Mouse (Mus musculus): ENCODE measurements around the gene Psmd1. TPM values are rescaled to one million over a fixed set of nuclear protein-coding genes. Genes with fewer than 3 reads are reported as not detected.

Psmd1 gene
- total and polyA plus RNA-seq, 3 experiments, result 42.8 to 200 (median 172) TPM

DNA sequence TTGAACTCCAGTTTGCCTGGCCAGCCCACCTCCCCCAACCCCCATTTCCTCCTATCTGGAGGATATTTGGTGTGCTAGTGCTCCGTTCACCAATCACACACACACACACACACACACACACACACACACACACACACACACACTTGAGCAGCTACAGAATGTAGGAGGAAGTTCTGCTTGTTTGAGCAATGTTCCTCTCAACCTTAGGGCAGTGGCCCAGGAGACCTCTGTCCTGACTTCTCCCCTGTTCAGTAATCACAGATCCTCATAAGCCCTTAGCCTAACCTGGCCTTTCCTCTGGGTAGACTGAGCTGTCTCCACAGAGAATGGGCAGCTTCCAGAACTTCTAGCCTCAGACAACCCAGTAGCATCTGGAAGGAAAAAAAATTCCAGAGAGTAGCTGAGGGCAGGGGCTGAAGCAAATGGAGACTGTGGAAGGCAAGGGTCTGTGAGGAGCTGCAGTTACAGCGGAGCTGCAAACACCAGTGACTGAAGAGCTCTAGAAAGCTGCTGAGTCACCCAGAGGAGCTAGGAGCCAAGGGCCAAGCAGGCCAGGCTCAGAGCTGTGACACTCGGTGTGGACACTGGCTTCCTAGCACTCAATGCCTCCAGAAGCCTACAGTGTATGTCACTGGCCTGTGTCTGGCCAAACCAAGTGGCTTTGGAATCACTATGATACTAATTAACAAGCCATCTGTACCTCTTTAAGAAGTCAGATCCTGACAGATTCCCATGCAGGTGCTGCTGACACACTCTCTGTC, 25.8 kb upstream of the Psmd1 start:
- Histone ChIP-seq H3K27me3 (ENCODE audit: insufficient read depth, low read length) (peaks cover 20% of the 10 kb centered on the region), H3K4me1 (ENCODE audit: insufficient read depth, low read depth, low read length) (peaks cover 5% of the 10 kb centered on the region; the same call in 1 of the 2 replicates), H3K4me3 (ENCODE audit: low read depth, low read length) (no peak overlapping the region), H3K36me3 (replicated peaks) (no peaks in the 10 kb centered on the region), H3K9me3 (replicated peaks) (no peaks in the 10 kb centered on the region)
- DNase-seq (ENCODE audit: low spot score) (no peak), ATAC-seq (ENCODE audit: extremely low read depth, insufficient number of reproducible peaks, low FRiP score, poor library complexity, severe bottlenecking) (no peak)
- TF ChIP-seq GATA2 (IDR thresholded peaks at IDR 0.05; ENCODE audit: borderline replicate concordance, low read depth, low read length), result no peak
- no peak for TF ChIP-seq TAL1 (conservative IDR thresholded peaks at IDR 0.05; ENCODE audit: low read depth, low read length)
- TF ChIP-seq CTCF (IDR thresholded peaks at IDR 0.05; ENCODE audit: low read depth, low read length), result no peak
- no peak for TF ChIP-seq GATA1 (IDR thresholded peaks at IDR 0.05; ENCODE audit: borderline replicate concordance, low read length)
- no peak for TF ChIP-seq POLR2AphosphoS5 (IDR thresholded peaks at IDR 0.05; ENCODE audit: insufficient replicate concordance, low read depth, low read length)

DNA sequence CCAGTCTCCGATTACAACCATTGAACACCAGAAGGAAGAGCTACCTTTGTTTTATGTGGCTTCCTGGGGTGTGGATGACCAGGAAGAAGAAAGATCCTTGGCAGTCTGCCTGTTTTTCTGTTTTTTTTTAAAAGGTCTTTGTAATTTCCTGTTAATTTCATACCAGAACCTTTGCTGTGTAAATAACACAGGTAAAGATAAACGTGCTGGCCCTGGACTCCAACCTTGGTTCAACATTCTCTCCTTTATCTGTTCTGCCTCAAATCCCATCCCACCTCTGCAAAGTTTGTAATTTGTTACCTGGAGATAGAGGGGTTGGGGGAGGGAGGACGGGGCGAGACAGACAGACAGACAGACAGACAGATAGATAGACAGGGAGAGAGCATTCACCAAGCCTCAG, 24.1 kb upstream of the Psmd1 start:
- Histone ChIP-seq H3K36me3 (replicated peaks) (no peaks in the 10 kb centered on the region), H3K4me3 (ENCODE audit: low read depth, low read length) (no peak overlapping the region), H3K9me3 (replicated peaks) (no peaks in the 10 kb centered on the region), H3K27me3 (ENCODE audit: insufficient read depth, low read length) (peaks cover 16% of the 10 kb centered on the region), H3K4me1 (ENCODE audit: insufficient read depth, low read depth, low read length) (peaks cover 5% of the 10 kb centered on the region; the same call in 1 of the 2 replicates)
- DNase-seq (ENCODE audit: low spot score), result no peak
- ATAC-seq (ENCODE audit: extremely low read depth, insufficient number of reproducible peaks, low FRiP score, poor library complexity, severe bottlenecking), result no peak
- no peak for TF ChIP-seq GATA1 (IDR thresholded peaks at IDR 0.05; ENCODE audit: borderline replicate concordance, low read length)
- TF ChIP-seq TAL1 (conservative IDR thresholded peaks at IDR 0.05; ENCODE audit: low read depth, low read length), result no peak
- TF ChIP-seq POLR2AphosphoS5 (IDR thresholded peaks at IDR 0.05; ENCODE audit: insufficient replicate concordance, low read depth, low read length), result no peak
- no peak for TF ChIP-seq CTCF (IDR thresholded peaks at IDR 0.05; ENCODE audit: low read depth, low read length)
- TF ChIP-seq GATA2 (IDR thresholded peaks at IDR 0.05; ENCODE audit: borderline replicate concordance, low read depth, low read length), result no peak

DNA sequence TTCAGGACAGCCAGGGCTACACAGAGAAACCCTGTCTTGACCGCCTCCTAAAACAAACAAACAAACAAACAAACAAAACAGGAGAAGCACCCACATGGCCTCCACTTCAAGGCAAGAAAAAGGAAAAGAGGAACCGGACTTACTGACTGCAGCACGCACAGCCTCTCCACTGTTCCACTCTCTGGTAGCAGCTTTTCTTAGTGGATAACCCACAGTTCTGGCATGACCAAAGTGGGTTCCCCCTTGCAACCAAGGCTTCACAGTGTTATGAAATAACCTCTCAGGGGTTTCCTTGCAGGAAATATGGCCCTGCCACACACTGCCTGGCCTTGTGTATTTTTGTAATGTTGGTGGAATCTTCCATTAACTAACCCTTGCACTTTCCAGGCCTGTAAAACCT, 23.4 kb upstream of the Psmd1 start:
- ATAC-seq (ENCODE audit: extremely low read depth, insufficient number of reproducible peaks, low FRiP score, poor library complexity, severe bottlenecking), result no peak
- Histone ChIP-seq H3K4me3 (ENCODE audit: low read depth, low read length) (no peak overlapping the region), H3K27me3 (ENCODE audit: insufficient read depth, low read length) (peaks cover 16% of the 10 kb centered on the region), H3K9me3 (replicated peaks) (peaks cover 2% of the 10 kb centered on the region), H3K36me3 (replicated peaks) (no peaks in the 10 kb centered on the region), H3K4me1 (ENCODE audit: insufficient read depth, low read depth, low read length) (peaks cover 5% of the 10 kb centered on the region; the same call in 1 of the 2 replicates)
- TF ChIP-seq POLR2AphosphoS5 (IDR thresholded peaks at IDR 0.05; ENCODE audit: insufficient replicate concordance, low read depth, low read length), result no peak
- TF ChIP-seq TAL1 (conservative IDR thresholded peaks at IDR 0.05; ENCODE audit: low read depth, low read length), result no peak
- TF ChIP-seq GATA1 (IDR thresholded peaks at IDR 0.05; ENCODE audit: borderline replicate concordance, low read length), result no peak
- TF ChIP-seq CTCF (IDR thresholded peaks at IDR 0.05; ENCODE audit: low read depth, low read length), result no peak
- no peak for TF ChIP-seq GATA2 (IDR thresholded peaks at IDR 0.05; ENCODE audit: borderline replicate concordance, low read depth, low read length)
- DNase-seq (ENCODE audit: low spot score), result no peak

DNA sequence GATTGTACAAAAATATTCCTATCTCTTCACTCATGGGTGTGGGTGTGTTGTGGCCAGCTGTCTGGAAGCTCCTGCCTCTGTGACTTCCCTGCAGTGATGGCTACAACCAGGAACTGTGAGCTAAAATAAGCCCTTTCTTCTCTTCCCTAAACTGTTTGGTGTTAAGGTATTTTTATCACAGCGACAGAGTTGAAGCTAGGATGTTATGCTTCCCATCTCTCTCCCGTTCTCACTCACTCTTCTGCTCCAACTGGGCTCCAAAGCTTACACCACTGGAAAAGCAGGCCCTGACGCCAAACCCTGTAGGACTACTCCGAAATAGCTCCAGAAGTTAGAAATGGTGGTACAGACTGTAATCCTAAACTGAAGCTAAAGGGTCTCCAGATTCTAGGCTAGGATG, 19.1 kb upstream of the Psmd1 start:
- ATAC-seq (ENCODE audit: extremely low read depth, insufficient number of reproducible peaks, low FRiP score, poor library complexity, severe bottlenecking) (no peak), DNase-seq (ENCODE audit: low spot score) (no peak)
- peaks cover 14% of the 10 kb centered on the region for H3K27me3 ChIP-seq (ENCODE audit: insufficient read depth, low read length)
- no peaks in the 10 kb centered on the region for H3K4me1 ChIP-seq (ENCODE audit: insufficient read depth, low read depth, low read length)
- no peak overlapping the region for H3K4me3 ChIP-seq (ENCODE audit: low read depth, low read length)
- no peaks in the 10 kb centered on the region for H3K36me3 ChIP-seq (replicated peaks)
- peaks cover 10% of the 10 kb centered on the region for H3K9me3 ChIP-seq (replicated peaks)
- TF ChIP-seq GATA2 (IDR thresholded peaks at IDR 0.05; ENCODE audit: borderline replicate concordance, low read depth, low read length) (no peak), POLR2AphosphoS5 (IDR thresholded peaks at IDR 0.05; ENCODE audit: insufficient replicate concordance, low read depth, low read length) (no peak), TAL1 (conservative IDR thresholded peaks at IDR 0.05; ENCODE audit: low read depth, low read length) (no peak), CTCF (IDR thresholded peaks at IDR 0.05; ENCODE audit: low read depth, low read length) (no peak), GATA1 (IDR thresholded peaks at IDR 0.05; ENCODE audit: borderline replicate concordance, low read length) (no peak)

DNA sequence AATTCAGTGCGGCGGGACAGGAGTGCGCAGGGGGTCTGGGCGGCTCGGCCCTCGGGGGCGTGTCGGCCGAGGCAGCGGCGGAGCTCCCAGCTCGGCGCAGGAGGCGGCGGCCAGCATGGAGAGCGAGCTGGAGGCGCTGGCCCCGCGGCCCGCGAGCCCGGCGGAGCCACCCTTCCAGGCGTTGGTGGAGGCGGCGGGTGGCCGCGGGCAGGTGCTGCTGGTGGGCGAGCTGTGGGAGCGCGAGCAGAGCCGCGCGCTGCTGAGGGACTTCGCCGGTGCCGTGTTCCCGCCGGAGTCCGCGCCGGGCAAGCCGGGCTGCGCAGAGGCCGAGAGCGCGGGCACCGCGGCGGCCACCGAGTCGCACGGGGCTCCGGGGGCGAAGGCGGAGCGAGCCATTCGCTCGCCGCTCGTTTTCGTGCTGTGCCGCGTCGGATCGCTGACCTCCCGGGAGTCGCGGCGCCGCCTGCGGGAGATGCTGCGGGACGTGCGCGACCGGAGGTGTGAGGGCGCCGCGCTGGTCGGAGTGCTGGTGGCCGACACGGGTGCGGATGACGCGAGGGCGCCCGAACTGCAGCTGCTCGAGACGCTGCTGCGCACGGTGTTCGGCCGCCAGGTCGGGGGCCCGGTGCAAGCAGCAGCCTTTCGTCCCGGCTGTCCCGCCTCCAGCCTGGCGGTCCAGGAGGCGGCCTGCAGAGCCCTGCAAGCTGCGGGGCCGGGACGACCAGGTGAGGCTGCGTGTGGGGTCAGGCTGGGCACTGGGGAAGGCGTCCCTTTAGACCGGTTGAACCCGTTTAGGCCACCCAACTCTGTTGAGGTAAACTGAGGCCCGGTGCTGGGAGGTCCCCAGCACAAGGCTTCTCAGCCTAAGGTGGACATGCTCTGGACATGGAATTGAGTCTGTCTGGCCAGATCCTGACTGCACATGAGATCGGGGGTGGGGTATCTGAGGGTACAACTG, 18.1 kb upstream of the Psmd1 start, which contains the start of gene 2810459M11Rik:
Gene 2810459M11Rik (plus strand): TSS at position 16 of the 958 bp plus-strand sequence.
- Histone ChIP-seq H3K4me3 (ENCODE audit: low read depth, low read length) (no peak within 1 kb of the TSS), H3K27me3 (ENCODE audit: insufficient read depth, low read length) (peaks cover 14% of the 10 kb centered on the region), H3K4me1 (ENCODE audit: insufficient read depth, low read depth, low read length) (no peaks in the 10 kb centered on the region), H3K36me3 (replicated peaks) (no peaks in the 10 kb centered on the region), H3K9me3 (replicated peaks) (peaks cover 10% of the 10 kb centered on the region)
- no peak for TF ChIP-seq CTCF (IDR thresholded peaks at IDR 0.05; ENCODE audit: low read depth, low read length)
- no peak for TF ChIP-seq TAL1 (conservative IDR thresholded peaks at IDR 0.05; ENCODE audit: low read depth, low read length)
- no peak for TF ChIP-seq POLR2AphosphoS5 (IDR thresholded peaks at IDR 0.05; ENCODE audit: insufficient replicate concordance, low read depth, low read length)
- no peak for TF ChIP-seq GATA2 (IDR thresholded peaks at IDR 0.05; ENCODE audit: borderline replicate concordance, low read depth, low read length)
- TF ChIP-seq GATA1 (IDR thresholded peaks at IDR 0.05; ENCODE audit: borderline replicate concordance, low read length), result no peak
- DNase-seq (ENCODE audit: low spot score), result no peak
- ATAC-seq (ENCODE audit: extremely low read depth, insufficient number of reproducible peaks, low FRiP score, poor library complexity, severe bottlenecking), result no peak

Data from G1E (cell line).